Mouse (Mus musculus): ENCODE results near the gene Olfr902.
"Not testable (repeated sequence)": the region's sequence is repeated elsewhere in the genome, so short reads cannot be mapped to it uniquely, and the experiment has no call there.

The Olfr902 gene

GRCm38 (mm10) chr9:38447352-38447751 lies at the start of gene Olfr902:
TSS of gene Olfr902 (plus strand) at chr9:38447652.
- DNase-seq: no peak

GRCm38 (mm10) chr9:38401398-38401797 lies 46.1 kb upstream of the Olfr902 start, which contains the start of gene Olfr147:
TSS of gene Olfr147 (plus strand) at chr9:38401698.
- no peak for DNase-seq

- DNase-seq: not testable (repeated sequence)
Measured at GRCm38 (mm10) chr9:38407502-38407901, 40.0 kb upstream of the Olfr902 start.

DNA sequence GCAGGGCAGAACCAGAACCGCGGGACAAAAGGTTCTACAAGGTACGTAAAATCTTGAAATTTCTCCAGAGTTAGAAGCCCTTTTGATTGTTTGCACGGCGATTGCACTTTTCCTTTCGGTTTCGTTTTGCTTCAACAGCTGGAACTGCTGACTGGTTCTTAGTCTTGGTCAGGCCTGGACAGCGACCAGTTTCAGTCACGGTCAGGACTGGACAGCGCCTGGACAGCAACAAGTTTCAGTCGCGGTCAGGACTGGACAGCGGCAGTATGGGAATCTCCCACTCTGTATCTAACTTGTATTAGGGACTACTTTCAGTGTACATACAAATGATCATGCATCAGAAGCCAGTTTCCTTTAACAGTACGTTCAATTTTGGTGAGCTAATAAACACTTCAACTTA lies 34.0 kb upstream of the Olfr902 start:
- DNase-seq: not testable (repeated sequence)

DNA sequence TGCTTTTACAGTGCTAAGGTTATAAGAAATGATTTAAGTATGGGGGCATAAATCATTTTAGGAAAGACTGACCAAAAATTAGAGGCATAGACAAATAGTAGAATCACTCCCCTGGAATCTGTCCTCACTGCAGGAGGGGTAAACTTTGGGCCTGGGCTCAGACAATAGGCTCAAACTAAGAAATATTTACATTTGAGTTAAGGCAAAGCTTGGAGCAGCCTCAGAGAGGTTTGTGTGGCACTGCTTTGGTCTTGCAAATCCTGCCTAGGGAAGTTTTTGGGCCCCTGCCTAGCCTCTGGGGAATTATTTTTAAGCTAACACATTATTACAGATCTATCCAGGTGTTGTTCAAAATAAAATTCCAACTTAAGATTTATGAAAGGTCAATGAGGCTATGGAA lies 23.7 kb upstream of the Olfr902 start:
- no peak for DNase-seq

- no peak for DNase-seq
Measured at GRCm38 (mm10) chr9:38427026-38427425, 20.4 kb upstream of the Olfr902 start.

- DNase-seq: no peak
Measured at GRCm38 (mm10) chr9:38429155-38429554, 18.3 kb upstream of the Olfr902 start, which contains the start of gene Olfr901. TSS of gene Olfr901 (plus strand) at chr9:38429455.

GRCm38 (mm10) chr9:38462844-38463243 lies 15.4 kb downstream of the Olfr902 start, which contains the start of gene Olfr904:
TSS of gene Olfr904 (plus strand) at chr9:38463144.
- DNase-seq: no peak

GRCm38 (mm10) chr9:38470807-38471206 lies 23.4 kb downstream of the Olfr902 start, which contains the start of gene Olfr905:
TSS of gene Olfr905 (plus strand) at chr9:38471107.
- no peak for DNase-seq

GRCm38 (mm10) chr9:38486785-38487184 lies 39.3 kb downstream of the Olfr902 start, which contains the start of gene Olfr906:
TSS of gene Olfr906 (plus strand) at chr9:38487085.
- no peak for DNase-seq

DNA sequence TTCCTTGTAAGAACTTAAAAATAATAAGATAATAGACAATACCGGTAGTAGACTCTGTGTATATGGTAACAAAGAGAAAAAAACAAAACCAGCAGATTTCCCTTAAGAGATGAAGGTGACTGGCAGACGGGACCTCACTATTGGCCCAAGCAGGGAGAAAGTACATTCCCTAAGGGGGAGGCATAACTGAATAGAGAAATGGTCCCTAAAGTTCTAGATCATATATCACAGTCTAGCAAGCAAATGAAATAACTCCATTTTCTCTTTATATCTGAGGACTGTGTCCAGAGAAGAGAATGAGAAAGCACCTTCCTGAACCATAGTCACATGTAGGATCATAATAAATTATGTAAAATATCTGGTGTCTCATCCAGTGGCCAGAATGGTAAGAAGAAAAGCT lies 48.0 kb downstream of the Olfr902 start, which contains the start of gene Olfr907:
TSS of gene Olfr907 (plus strand) at position 301 of the 400 bp plus-strand sequence.
- DNase-seq: no peak

Data from lung, postnatal 36 days (tissue).